Mouse (Mus musculus) right cerebral cortex, postnatal 4 days (tissue): ENCODE results near the gene Ube3c.

Source experiments
- DNase-seq: peaks from one replicate; pipeline ENCODE4 v3.0.0-alpha.2; 2022

Ube3c gene

DNA sequence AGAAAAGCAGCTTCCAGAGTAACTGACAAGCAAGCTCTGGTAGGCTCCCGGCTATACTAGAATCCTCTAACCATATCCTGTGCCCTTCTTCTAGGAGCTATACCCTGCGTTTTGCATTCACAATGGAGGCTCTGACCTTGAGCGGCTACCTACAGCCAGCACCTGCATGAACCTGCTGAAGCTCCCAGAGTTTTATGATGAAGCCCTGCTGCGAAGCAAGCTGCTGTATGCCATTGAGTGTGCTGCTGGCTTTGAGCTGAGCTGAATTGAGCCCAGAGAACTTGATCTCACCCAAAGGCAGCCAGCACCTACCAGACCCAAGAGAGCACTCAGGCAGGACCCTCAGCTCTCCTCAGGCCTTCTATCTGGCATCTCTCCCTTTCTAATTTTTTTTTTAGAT, 105.3 kb downstream of the Ube3c start:
- no peak for DNase-seq

GRCm38 (mm10) chr5:29676445-29676844, 107.4 kb downstream of the Ube3c start:
- no peak for DNase-seq

GRCm38 (mm10) chr5:29685085-29685484, 116.0 kb downstream of the Ube3c start:
- no peak for DNase-seq

DNA sequence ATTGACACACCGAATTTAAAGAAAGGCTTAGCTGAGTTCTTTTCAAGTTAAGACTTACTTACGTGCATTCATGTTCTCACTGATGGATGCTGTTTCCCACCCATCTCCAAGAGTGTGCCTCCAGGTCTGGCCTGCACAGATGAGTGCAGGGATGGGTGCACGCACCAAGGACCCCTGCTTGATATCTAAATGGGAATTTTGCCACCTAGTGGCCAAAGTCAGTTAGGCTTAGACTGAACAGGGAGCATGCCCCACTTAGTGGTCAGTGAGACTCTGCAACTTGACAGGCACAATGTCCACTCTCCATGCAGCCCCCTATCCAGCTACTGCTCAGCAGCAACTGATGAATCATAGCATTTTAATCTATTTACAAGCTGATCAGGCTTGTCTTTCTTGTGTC, 118.6 kb downstream of the Ube3c start:
- peak; percentile 10 for DNase-seq

- DNase-seq = no peak
Measured at GRCm38 (mm10) chr5:29688352-29688751, 119.3 kb downstream of the Ube3c start.

DNA sequence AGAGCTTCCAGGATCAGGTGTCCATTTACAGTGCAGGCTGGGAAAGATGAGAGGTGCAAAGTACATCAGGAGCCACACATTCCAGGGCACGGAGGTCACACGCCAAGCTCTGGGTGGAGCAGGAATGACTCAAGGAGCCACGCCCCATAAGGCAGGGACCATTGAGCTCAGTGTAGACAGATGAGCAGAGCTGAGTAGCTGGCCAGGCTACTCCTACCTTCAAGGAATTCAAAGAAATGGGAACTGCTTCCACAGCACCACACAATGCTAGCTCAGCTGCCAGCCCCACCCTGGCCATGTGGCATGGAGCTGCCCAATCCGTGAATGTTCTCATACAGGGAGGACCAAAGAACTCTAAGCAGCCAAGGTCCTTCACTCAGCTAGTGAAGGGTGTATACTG, 129.5 kb downstream of the Ube3c start:
- DNase-seq = no peak

- DNase-seq = no peak
Measured at GRCm38 (mm10) chr5:29699520-29700202, 130.6 kb downstream of the Ube3c start.

DNA sequence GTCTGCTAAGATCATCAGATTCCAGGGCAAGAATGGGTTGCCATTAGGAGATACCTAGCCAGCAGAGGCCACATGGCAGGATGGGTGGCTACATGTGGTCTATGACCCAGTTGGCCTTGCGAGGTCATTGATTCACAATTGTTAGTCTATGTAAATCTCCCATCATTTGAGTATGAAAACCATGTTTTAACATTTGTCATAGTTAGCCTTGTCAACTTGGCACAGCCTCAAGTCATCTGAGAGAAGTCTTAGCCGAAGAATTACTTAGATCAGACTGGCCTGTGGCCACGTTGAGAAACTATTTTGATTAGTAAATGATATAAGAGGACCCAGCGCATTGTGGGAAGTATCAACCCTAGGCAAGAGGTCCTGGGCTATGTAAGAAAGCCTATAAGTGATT, 138.2 kb downstream of the Ube3c start:
- DNase-seq = no peak

- DNase-seq = no peak
Measured at GRCm38 (mm10) chr5:29708258-29708657, 139.2 kb downstream of the Ube3c start.

- DNase-seq = no peak
Measured at GRCm38 (mm10) chr5:29711631-29712030, 142.6 kb downstream of the Ube3c start.

DNA sequence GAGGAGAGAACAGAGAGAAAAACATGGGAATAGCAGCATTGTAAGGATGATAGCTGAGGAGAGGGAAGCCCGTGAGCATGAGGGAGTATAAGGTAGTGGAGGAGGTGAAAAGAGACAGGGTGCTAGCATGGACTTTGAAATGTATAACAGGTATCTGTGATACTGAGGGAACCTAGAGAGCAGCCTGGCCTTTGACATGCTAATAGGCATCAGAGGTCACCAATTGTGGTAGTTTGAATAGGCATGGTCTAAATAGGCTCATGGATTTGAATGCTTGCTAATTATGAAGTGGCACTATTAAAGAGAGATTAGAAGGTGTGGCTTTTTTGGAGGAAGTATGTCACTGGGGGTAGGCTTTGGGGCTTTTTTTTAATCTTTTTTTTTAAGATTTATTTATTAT, 143.9 kb downstream of the Ube3c start:
- DNase-seq = no peak

GRCm38 (mm10) chr5:29721159-29721558, 152.1 kb downstream of the Ube3c start:
- no peak for DNase-seq

GRCm38 (mm10) chr5:29725369-29725768, 156.3 kb downstream of the Ube3c start:
- no peak for DNase-seq
